Mouse (Mus musculus) thymus, postnatal 10 days (tissue): Measurements from ENCODE around the gene Fezf1.

Experiments used
- DNase-seq, 2 experiments: peaks; one replicate each; pipeline ENCODE4 v3.0.0; 2021; ENCODE audit warnings: low spot score in 2 of 2

Gene Fezf1

DNA sequence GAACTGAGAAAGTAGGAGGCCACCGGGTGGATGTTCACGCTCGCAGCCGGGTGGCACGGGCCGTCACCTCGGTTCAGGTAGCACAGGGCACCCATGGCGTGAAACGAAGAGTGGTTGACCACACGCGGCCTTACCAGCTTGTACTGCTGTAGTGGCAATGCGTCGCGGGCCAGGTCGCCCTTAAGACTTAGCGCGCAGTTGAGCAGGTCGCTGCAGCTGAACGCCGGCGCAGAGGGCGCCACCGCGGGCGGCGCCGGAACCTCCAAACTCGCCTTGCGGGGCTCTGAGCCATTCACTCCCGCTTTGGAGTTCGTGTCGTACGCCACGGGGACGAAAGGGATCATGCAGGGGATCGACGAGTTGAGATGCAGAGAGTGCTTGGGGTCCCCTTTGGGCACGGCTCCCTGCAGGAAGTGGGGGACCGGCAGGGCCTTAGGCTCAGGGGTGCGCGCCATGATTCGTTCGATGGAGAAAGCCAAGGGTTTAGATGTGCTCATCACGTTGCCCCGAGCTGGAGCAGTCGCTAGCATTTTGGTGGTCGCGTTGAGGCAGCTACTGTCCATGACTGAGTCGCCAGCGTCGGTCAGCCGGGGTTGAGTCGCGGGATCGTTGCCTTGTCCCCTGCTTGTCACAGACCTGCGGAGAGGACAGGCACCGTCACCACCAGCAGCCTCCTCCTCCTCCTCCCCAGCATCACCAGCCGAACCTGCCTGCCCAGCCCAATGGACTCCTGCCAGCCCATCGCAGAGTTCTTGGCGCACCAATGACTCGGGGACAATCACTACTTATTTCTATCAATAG is 450 bp downstream of the Fezf1 start:
- DNase-seq, result no peak

GRCm38 (mm10) chr6:23246790-23247511 is 1.2 kb downstream of the Fezf1 start:
- no peak for DNase-seq

GRCm38 (mm10) chr6:23246061-23246789 is 1.9 kb downstream of the Fezf1 start:
- no peak for DNase-seq

GRCm38 (mm10) chr6:23245545-23246011 is 2.6 kb downstream of the Fezf1 start:
- no peak for DNase-seq

DNA sequence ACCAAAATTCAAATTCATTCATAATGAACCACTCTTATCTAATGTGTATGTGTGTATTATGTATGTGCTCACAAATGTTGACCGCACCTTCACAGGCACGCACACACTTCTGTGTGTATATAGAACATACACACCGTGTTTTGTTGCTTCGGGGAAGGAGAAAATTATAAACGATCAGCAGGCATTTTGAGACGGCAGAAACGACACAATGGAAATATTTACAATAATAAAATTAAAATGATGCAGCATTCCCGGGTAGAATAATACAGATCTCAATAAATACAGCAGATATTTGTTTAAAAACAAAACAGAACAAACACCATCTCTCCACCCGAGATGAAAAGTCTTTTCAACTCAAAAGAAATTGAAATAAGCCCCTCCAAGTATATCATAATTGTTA is 3.0 kb downstream of the Fezf1 start:
- DNase-seq, result no peak

DNA sequence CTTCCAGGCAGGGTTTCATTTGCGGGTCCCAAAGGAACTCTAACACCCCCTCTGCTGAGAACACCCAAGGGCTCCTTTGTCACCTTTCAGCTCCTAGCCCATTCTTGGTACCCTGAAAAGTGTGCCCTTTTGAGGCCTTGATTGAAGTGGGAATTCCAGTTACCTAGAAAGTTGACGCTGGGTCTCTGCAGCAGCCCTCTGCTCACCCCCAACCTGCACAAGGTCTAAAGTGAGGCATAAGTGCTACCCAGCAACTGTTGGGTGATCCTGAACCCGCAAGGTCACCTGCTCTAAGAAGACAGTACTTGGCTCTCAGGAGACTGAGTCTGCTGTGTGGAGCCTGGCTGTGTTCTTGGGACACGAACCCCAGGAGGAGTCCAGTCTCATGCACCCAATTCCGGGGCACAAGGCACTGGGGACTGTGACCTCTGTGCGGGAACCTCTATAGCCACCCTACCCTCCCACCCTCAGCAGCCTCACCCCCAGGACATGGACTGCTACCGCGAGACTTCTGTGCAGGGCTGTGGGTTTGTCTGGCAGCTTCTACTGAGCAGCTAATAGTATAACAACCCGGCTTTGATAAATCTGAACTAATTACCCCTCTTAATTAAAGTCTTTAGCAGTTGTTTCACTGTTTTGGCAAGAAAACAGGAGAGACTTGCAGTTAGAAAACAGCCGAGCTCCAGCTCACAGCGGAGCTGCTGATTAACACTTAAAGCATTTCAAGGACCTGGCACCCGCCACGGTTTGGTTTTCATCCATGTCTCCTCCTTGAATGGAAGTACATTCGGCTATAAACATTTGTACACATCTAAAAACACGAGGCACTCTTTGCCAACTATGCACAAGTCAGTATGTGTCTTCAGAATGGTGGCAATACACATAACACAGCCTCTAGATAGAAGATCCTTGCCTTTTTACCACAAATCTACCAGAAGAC is 4.1 kb downstream of the Fezf1 start:
- no peak for DNase-seq

DNA sequence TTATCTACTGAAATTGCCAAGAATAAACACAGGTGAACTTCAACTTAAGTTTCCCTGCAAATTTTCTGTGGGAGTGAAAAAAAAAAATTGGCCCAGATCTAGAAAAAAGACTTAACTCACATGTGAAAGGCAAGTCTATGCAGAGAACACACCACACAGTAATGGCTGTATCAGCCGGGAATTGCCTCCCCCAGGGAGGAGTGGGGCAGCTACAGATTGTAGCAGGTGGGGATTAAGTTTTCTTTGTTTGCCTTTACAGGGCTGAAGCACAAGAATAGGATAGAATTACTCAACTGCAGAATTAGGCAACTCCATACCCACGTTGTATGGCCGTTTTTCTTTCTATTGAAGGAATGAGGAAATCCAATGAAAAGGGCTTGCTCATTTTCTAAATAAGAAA is 36.7 kb downstream of the Fezf1 start:
- DNase-seq, result no peak

DNA sequence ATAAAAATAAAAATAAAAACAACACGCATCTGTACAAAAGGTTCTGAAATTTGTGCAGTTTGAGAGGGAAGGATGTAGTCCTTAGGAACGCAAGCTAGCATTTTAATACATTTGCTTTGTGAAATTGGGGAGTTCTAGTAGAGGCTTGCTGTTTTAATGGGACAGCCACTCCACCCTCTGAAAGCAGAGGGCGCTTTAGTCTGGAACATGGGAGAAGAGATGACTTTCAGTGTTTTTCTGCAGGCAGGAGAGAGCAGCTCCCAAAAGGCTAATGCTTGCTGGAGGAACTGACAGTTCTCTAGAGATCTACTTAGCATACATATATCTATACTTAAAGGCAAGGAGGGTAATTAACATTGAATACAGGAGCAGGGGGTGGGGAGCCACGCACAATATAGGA is 40.4 kb downstream of the Fezf1 start:
- no peak for DNase-seq

DNA sequence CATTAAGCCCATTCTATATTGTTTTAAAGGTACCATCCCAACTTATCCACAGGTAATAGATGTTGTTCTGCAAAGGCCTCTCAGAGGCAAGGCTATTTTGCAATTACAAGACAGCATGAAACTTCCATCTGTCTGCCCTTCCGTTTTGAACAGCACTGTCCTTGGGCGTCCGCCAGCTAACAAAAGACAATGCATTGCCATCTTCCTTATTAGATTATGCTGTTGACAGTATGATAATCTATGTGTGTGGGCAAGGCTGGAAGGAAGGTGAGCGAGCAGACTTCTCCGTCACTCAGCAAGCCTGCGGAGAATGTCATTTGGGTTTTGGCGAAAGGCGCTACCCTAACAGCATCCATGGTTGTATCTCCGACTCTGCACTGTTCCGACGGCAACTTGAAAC is 45.5 kb downstream of the Fezf1 start:
- no peak for DNase-seq
